Mouse (Mus musculus) inflammation-experienced regulatory T-cells, adult 6 months (primary cell): ENCODE measurements around the gene Rassf5. TPM values are rescaled to one million over a fixed set of nuclear protein-coding genes. Genes with fewer than 3 reads are reported as not detected.

Experiments used
- ATAC-seq: one replicate; pipeline ENCODE4 v1.8.0; 2017
- polyA plus RNA-seq, 3 experiments: library from polyadenylated mRNA; unstranded; fragments of 100-300 nt; shearing (Covaris generic); gene quantifications; one replicate each; pipeline ENCODE4 v1.2.1; 2017

Rassf5 gene
- 100 to 1,000 TPM; 267 to 383 (median 370) TPM for polyA plus RNA-seq

GRCm38 (mm10) chr1:131245089-131245856, at the start of gene Rassf5:
Rassf5 (minus strand) TSS chr1:131245258.
- peak; percentile 36 for ATAC-seq

DNA sequence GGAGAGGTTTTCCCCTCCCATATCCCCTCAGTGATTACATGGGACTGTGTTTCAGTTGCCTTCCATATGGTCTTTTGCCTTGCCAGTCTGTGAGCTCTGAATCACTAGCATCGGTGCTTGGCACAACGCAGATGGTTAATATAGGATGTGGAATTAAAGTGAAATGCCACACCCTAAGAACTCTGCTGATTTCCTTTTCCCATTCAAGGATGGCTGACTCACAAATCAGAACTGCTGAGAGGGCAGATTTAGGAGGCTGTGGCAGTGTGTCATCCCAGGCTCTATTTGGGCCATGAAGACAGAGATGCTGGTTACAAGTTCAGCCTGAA, 48.8 kb upstream of the Rassf5 start:
- ATAC-seq: no peak

GRCm38 (mm10) chr1:131293221-131293921, 48.3 kb upstream of the Rassf5 start:
- ATAC-seq: no peak

DNA sequence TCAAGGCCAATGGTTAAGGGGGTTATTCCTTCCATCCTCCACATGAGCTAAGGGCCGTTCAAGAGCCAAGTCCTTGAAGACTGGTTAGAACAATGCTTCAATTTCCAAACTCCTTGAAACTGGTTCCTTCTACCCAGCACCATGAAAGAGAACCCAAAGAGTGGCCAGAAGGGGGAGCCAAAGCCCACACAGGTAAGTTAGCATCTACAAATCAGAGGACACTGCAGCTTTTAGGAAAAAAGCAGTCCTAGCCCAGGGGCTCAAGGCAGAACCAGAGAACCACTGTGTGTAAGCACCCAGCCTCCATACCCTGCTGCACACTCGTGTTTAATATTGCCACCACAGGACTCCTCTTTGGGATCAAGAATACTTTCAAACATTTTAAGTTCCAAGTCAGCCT, 45.6 kb upstream of the Rassf5 start:
- ATAC-seq: peak; percentile 63

DNA sequence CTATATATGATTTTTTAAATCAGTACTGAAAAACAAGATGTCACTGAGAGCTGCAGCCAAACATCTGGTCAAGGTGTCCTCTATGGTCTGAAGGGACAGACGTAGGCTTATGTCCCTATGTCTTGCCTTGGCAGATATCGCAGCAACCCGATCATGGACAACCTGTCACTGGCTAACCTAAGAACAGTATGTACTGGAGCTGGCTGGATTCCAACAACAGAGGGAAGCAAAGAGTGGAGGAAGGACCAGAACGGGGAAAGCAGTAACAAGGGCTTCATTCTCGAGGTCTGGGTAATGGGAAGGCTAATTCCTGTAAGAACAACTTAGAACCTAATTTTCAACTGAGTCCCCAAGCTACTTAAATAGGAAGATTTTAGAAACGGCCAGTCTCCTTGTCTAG, 43.9 kb upstream of the Rassf5 start:
- no peak for ATAC-seq

- ATAC-seq: no peak
Measured at GRCm38 (mm10) chr1:131287267-131287666, 42.2 kb upstream of the Rassf5 start.

DNA sequence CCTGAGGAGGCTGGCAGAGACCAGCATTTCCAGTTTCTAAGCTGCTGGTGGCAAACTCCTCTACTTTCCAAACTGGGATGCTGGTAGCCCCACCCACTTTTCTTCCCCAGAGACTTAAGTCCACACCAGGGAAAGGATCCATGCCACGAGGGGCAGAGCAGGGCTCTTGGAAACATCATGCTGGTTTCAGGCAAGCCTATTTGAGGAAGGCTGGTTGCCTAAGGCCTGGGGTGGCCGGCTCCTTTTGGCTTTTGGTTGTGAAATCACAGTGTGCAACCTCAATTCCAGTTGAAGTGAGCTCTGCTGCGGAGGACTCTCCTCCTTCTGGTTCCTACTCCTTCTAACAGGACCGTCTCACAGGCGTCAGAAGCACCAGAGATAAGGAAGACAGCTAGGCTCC, 41.7 kb upstream of the Rassf5 start:
- no peak for ATAC-seq

- ATAC-seq: no peak
Measured at GRCm38 (mm10) chr1:131284616-131285015, 39.6 kb upstream of the Rassf5 start.

DNA sequence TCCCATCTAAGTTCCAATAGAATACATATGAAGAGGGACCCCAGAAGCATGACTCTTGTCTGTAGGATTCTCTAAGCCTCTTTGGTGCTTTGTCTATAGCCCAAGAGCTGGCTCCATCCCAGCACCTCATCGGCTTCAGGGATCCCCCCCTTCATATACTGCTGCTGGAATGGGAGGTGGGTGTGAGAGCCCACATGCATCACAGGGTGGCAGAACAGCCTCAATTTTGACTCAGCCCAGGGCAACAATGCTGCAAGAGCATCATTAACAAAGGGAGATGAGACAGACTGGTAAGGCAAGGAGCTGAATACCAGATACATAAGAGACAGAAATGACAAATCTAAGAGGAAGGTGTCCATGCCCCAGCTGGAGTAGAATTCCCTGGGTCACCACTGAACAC, 39.1 kb upstream of the Rassf5 start:
- no peak for ATAC-seq

- ATAC-seq: no peak
Measured at GRCm38 (mm10) chr1:131281731-131282130, 36.7 kb upstream of the Rassf5 start.

- peak; percentile 77 for ATAC-seq
Measured at GRCm38 (mm10) chr1:131280280-131280679, 35.2 kb upstream of the Rassf5 start.

GRCm38 (mm10) chr1:131279456-131279776, 34.4 kb upstream of the Rassf5 start, which contains the start of gene Ikbke:
Ikbke (minus strand) TSS chr1:131279606.
- ATAC-seq: peak; percentile 47

DNA sequence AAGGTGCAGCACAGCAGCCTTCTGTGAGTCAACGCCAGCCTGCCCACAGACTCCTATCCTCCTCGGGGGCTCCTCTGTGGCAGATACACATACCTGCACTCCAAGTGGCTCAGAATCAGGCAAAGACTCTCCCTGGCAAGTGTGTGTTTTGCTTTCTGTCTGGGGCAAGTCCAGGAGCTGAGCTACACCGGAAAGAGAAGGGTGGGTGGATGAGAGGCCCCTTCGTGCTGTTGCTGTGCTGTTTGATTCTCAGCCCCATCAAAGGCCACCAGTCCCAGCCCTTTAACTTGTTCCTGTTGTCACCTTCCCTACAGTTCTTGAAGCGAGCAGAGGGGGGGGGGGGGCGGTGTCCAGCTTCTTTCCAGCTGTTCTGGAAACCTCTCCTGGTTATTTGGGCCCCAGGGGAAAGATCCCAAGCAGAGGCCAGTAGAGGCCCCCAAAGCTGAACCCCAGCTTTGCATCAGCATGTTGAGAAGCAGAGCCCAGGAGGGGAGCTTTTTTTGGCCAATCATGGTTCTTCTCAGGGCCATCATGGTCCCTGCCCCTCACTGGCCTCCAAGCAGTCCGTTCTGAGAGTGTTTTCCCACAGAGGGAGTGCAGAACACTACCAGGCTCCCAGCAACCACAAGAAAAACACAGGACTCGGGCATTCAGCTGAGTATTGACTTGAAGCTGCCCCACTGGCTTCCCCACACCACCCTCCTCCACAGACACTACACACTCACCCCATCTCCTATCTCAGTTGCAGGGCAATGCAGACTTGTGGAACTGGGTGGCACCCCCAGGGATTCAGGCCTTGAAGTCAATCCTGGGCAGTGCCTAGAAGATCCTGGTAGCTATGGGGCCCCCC, 33.8 kb upstream of the Rassf5 start:
- peak; percentile 75 for ATAC-seq

- no peak for ATAC-seq
Measured at GRCm38 (mm10) chr1:131276831-131277230, 31.8 kb upstream of the Rassf5 start.

DNA sequence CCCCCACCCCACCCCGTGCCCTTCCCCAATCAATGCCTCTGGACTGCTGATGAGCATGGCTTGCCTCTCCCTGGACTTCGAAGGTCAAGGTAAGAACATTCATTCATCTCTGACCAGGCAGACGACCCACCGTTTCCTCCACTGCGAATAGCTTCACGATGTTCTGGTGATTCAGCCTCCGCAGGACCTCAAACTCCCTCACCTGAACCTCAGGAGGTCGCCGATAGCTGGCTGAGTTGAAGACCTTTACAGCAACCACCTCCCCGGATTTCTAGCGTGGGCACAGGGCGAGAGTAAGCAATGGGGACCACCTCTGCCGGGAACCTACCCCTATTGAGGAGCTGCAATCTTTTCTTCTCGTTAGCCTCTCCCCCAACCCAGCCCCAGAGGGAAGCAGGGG, 30.5 kb upstream of the Rassf5 start:
- ATAC-seq: no peak

GRCm38 (mm10) chr1:131274725-131275539, 29.9 kb upstream of the Rassf5 start:
- ATAC-seq: no peak

DNA sequence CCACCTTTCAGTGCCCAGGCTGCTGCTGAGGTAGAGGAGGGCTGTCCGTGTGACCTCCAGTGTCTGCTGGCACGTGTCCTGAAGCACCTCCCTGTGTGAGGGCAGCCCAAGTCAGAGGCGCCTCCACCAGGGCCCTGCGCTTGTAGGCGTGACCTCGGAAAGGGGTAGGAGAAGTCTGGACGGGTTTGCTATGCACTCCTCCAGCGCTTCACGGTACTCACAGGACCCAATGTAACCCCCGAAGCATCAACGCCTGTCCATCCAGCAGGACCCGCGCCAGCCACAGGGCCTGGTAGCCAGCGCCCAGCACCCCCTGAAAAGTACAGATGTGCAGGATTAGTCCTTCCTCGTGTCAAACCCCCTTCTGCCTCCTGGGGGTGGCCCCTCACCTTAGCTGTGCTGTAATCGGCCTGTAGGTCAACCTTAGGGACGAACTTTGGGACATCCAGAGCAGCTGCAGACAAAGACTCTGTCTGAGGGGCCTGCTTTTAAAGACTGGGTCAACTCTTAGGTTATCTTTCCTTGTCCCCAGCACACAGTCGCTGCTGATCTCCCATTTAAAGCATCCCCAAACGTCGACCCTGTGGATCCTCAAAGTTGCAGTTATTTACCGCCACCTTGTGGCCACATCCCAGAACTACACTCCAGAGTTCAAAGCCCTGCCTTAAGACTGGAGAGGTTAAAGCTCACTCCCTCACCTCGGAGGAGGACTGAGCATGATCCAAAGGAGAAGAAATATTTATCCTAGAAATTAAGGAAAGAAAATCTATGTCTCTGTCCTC, 24.9 kb upstream of the Rassf5 start:
- peak; percentile 80 for ATAC-seq

GRCm38 (mm10) chr1:131268776-131269175, 23.7 kb upstream of the Rassf5 start:
- ATAC-seq: no peak

GRCm38 (mm10) chr1:131263905-131264304, 18.8 kb upstream of the Rassf5 start:
- ATAC-seq: no peak

GRCm38 (mm10) chr1:131260309-131260656, 15.2 kb upstream of the Rassf5 start:
- no peak for ATAC-seq

DNA sequence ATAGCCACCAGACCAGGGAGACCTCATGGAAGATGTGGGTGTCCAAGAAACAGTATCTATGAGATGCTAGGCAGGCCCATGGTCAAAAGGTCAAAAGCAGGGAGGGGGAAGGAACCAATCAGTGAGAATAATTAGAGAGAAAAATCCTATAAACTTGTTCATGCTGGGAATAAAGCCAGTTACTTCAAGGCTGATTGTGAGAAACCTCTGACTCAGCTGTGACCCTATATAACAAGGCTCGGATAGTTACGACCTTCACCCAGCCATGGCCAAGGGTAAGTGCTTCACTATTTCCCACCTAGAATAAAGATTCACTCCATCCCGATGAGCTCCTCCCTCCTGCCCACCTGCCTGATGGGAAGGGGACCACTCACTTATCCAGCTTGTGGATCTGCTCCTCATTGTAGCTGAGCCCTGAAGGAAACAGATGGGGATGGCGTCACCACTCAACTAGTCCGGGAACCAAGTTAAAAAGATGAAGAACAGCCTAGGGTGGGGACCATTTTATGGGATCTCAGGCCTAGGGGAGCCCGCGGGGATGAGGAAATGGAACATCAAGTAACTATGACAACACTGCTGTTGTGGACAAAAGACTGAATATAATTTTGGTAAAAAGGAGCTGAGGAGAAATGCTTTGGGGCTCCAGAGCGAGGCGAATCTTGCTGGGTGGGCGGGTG, 14.7 kb upstream of the Rassf5 start:
- no peak for ATAC-seq
